Mouse (Mus musculus) limb, embryonic 14.5 days (tissue): ENCODE measurements around the gene Tmco5. TPM values are rescaled to one million over a fixed set of nuclear protein-coding genes. Genes with fewer than 3 reads are reported as not detected.

Experiments used
- ATAC-seq: fragments of 200-750 bp; cut with Nextera tagmentation; 2 replicates; pipeline ENCODE4 v1.8.0; 2017; ENCODE audit warnings: low read depth, moderate number of reproducible peaks, moderate TSS enrichment; ENCODE audit not compliant: low FRiP score
- DNase-seq: peaks from one replicate; pipeline ENCODE4 v3.0.0-alpha.2; 2015; ENCODE audit warnings: low spot score
- H3K27ac ChIP-seq: fragments of 300-500 bp; sonication (generic); replicated peaks from 2 replicates; pipeline ENCODE4 v1.5.1; 2014; ENCODE audit warnings: low read depth, mild to moderate bottlenecking, low read length, moderate library complexity, mixed read lengths
- H3K27me3 ChIP-seq: fragments of 300-500 bp; sonication (generic); 2 replicates; pipeline ENCODE4 v1.6.1; 2014; ENCODE audit warnings: low read length, mixed read lengths; ENCODE audit not compliant: control insufficient read depth, insufficient read depth
- H3K36me3 ChIP-seq: fragments of 300-500 bp; sonication (generic); 2 replicates; pipeline ENCODE4 v1.6.1; 2014; ENCODE audit warnings: mild to moderate bottlenecking, low read length, moderate library complexity, mixed read lengths; ENCODE audit not compliant: control insufficient read depth, insufficient read depth
- H3K4me1 ChIP-seq: fragments of 300-500 bp; sonication (generic); 2 replicates; pipeline ENCODE4 v1.6.1; 2014; ENCODE audit warnings: antibody characterized with exemption, low read length, mixed read lengths; ENCODE audit not compliant: control insufficient read depth, insufficient read depth
- H3K4me2 ChIP-seq: fragments of 300-500 bp; sonication (generic); replicated peaks from 2 replicates; pipeline ENCODE4 v1.6.1; 2014; ENCODE audit warnings: low read depth, mild to moderate bottlenecking, low read length, moderate library complexity; ENCODE audit not compliant: severe bottlenecking
- H3K4me3 ChIP-seq: fragments of 300-500 bp; sonication (generic); replicated peaks from 2 replicates; pipeline ENCODE4 v1.5.1; 2014; ENCODE audit warnings: low read length
- H3K9ac ChIP-seq: fragments of 300-500 bp; sonication (generic); 2 replicates; pipeline ENCODE4 v1.6.1; 2014; ENCODE audit warnings: mild to moderate bottlenecking, low read depth, low read length, moderate library complexity; ENCODE audit not compliant: severe bottlenecking
- H3K9me3 ChIP-seq: fragments of 300-500 bp; sonication (generic); 2 replicates; pipeline ENCODE4 v1.6.1; 2016; ENCODE audit warnings: low read length; ENCODE audit not compliant: control insufficient read depth
- POLR2A ChIP-seq: fragments of 200-500 bp; IDR thresholded peaks from 2 replicates; pipeline ENCODE4 v1.8.0; 2012; ENCODE audit warnings: inconsistent platforms, mild to moderate bottlenecking, moderate library complexity, borderline replicate concordance; ENCODE audit not compliant: insufficient read depth, insufficient read length; ENCODE audit errors: extremely low read depth
- WGBS: fragments of 180-500 bp; shearing (Covaris S2); extraction: QIAGEN DNeasy Blood & Tissue Kit; methylation state at CpG from one replicate; pipeline ENCODE4 v1.1.7; 2014; 5-methylcytosine and 5-hydroxymethylcytosine counted together
- polyA plus RNA-seq, 2 experiments: library from polyadenylated mRNA; depleted of rRNA in 1 of 2; stranded (reverse) in 1 of 2; unstranded in 1 of 2; fragments of >200 nt; fragmentation: Nextera tagmentation in 1 of 2; extraction: Ambion mirVana in 1 of 2; gene quantifications; 2 replicates each; pipeline versions ENCODE4 v1.2.1 to v1.2.3; 2012 to 2014

The Tmco5 gene
- not detected in 2 replicates for polyA plus RNA-seq (2012; rRNA removed)
- not detected in 2 replicates for polyA plus RNA-seq (2014; fragmentation: Nextera tagmentation; extraction: Ambion mirVana)

DNA sequence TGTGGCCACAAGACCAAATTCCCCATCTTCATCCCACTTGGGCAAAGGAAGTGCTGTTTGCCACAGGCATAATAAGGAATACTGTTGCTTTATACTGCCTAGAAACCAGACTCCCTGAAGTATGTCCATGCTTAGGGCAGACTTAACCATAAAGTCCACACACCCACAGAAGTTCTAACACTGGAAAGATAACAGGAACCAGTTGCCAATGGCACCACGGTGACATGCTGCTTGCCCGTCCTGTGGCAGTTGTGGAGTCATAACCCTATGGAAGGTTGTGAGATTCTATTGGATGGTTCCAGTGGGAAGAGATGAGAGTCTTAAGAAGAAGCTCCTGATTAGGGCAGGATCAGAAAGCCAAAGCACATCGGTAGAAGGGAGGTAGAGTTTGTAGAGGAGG is at the start of gene Tmco5:
Tmco5 (plus strand) TSS at position 301 of the 400 bp plus-strand sequence.
- H3K4me3 ChIP-seq, result no peak within 1 kb of the TSS
- no peak for DNase-seq
- no peak within 1 kb of the TSS for H3K9ac ChIP-seq
- no peak within 1 kb of the TSS for H3K27ac ChIP-seq
- no peaks in the 10 kb centered on the region for H3K27me3 ChIP-seq
- H3K36me3 ChIP-seq, result no peaks in the 10 kb centered on the region
- TF ChIP-seq POLR2A, result no peak
- no peaks in the 10 kb centered on the region for H3K9me3 ChIP-seq
- WGBS, result 96% methylated on average over 3 of the region's 3 CpGs
- no peak for ATAC-seq
- H3K4me2 ChIP-seq, result no peak within 1 kb of the TSS
- peaks cover 7% of the 10 kb centered on the region; the same call in 1 of the 2 replicates for H3K4me1 ChIP-seq

DNA sequence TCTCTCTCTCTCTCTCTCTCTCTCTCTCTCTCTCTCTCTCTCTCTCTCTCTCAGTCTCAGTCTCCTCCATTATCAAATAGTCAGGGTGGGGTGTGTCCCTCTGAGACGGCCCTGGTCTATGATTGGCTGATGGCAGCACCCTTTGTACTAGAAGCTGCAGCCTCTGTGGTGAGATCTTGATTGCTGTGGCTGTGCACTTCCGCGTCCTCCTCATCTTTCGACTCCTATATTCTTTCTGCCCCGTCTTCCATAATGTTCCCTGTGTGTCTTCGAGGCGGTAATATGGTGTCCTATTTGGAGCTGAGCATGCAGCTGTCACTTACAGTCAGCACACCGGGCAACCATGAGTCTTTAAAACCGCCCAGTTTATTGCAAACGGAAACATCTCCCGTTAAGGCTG is 46.6 kb upstream of the Tmco5 start:
- ATAC-seq (no peak), DNase-seq (no peak)
- Histone ChIP-seq H3K9me3 (no peaks in the 10 kb centered on the region), H3K27ac (no peak overlapping the region), H3K27me3 (no peaks in the 10 kb centered on the region), H3K4me3 (no peak overlapping the region), H3K4me1 (no peaks in the 10 kb centered on the region), H3K9ac (no peak overlapping the region), H3K4me2 (no peak overlapping the region), H3K36me3 (no peaks in the 10 kb centered on the region)
- 71% methylated on average over 11 of the region's 11 CpGs for WGBS
- TF ChIP-seq POLR2A, result no peak

DNA sequence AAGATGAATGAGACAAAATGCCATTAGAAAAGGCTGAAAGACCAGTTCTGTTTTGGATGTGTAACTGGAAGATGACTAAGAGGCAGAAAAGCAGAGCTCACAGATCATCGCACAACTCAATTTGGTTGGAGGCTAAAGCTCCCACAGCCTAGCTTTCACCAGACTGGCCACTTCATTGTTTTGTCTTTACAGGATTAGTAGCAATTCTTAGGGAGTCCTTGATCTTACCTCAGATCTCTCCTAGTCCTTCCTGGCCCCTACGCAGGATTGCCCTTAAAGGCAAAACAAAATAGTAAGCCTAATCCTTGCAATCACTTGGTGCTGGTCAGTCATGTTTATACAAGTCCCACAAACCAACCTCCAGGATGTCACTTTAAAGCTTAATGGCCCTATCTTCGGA is 40.7 kb upstream of the Tmco5 start:
- Histone ChIP-seq H3K4me2 (no peak overlapping the region), H3K27me3 (no peaks in the 10 kb centered on the region), H3K4me1 (no peaks in the 10 kb centered on the region), H3K27ac (no peak overlapping the region), H3K9me3 (no peaks in the 10 kb centered on the region), H3K9ac (no peak overlapping the region), H3K36me3 (no peaks in the 10 kb centered on the region), H3K4me3 (no peak overlapping the region)
- DNase-seq (no peak), ATAC-seq (no peak)
- no peak for TF ChIP-seq POLR2A
- WGBS, result 64% methylated on average over 3 of the region's 3 CpGs

DNA sequence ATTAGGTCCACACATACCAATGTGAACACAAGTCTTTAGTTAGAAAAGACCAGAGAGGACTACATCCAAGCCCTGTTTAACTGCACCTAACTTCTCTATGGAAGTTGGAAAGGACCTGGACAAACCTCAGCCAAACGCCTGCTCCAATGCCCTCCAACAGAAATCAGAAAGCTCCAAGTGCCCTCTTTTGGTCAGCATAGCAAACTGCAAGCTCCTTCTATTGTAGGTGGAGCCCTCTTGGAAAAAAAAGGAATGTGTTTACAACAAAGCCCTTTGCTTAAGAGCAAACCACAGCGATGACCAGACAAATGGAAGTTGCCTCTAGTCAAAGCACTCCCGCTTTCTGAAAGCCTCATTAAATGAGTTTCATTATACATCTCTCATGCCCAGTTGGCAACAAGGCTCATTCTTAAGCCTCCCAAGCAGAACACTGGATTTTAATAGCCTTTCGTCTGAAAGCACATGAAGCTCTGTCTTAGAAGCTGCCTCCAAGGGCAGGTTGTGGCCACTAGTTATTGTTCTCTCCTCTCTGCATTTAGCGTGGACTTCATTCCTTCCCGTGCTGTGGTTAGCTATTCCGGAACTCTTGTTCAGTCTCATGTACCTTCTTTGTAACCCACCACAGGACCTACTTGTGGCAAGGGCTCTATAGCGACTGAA is 39.8 kb upstream of the Tmco5 start:
- Histone ChIP-seq H3K4me3 (no peak overlapping the region), H3K27ac (no peak overlapping the region), H3K4me1 (no peaks in the 10 kb centered on the region), H3K4me2 (no peak overlapping the region), H3K9ac (no peak overlapping the region), H3K36me3 (no peaks in the 10 kb centered on the region), H3K27me3 (no peaks in the 10 kb centered on the region), H3K9me3 (no peaks in the 10 kb centered on the region)
- no peak for TF ChIP-seq POLR2A
- peak; percentile 67 for DNase-seq
- ATAC-seq, result 0 out of 2 replicates have a peak, but pooled peaks have one; percentile 34
- WGBS, result 46% methylated on average over 8 of the region's 8 CpGs

DNA sequence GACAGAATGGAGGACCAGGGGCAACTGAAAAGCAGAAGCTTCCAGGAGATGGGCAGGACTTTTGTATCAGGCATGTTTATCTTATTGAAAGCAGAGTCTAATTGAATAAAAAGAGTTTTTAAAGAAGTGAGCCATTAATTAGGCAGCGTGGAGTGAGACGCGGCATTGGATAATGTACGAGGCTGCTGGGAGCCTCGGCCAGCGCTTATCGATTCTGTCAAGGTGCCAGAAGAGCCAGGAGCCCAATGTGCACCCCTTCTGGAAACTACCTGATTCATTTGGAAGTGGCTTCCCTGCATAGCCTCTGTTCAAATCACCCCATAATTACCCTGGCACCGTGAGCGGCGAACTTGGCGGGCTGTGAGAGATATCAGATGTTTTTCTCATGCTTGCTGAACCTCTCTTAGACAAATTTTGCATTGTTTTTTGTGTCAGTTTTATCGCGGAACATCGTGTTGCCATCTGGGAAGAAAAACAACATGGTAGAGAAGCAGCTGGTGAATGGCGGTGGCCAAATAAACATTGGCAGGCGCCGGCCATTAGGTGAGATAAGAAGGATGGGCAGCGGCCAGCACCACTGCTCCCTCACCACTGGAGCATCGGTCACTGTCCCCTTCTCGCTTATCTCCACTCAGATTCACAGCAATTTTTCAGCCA is 28.4 kb upstream of the Tmco5 start:
- Histone ChIP-seq H3K27me3 (no peaks in the 10 kb centered on the region), H3K27ac (no peak overlapping the region), H3K36me3 (no peaks in the 10 kb centered on the region), H3K9ac (no peak overlapping the region), H3K4me2 (no peak overlapping the region), H3K9me3 (no peaks in the 10 kb centered on the region), H3K4me3 (no peak overlapping the region), H3K4me1 (peaks cover 7% of the 10 kb centered on the region)
- DNase-seq, result no peak
- TF ChIP-seq POLR2A, result no peak
- ATAC-seq, result no peak
- 89% methylated on average over 20 of the region's 20 CpGs for WGBS
